Mouse (Mus musculus) left cerebral cortex, adult 11 months (tissue): ENCODE measurements around the gene Mapk14.
A peak's percentile ranks its signal among the peaks of the same experiment; 100 is the strongest.

Source experiments
- DNase-seq: peaks from one replicate; pipeline ENCODE4 v3.0.0; 2022; ENCODE audit warnings: low spot score

Mapk14 gene

GRCm38 (mm10) chr17:28690776-28691686, at the start of gene Mapk14:
Gene Mapk14, plus strand, starts transcription at chr17:28691329.
- peak; percentile 99 for DNase-seq

DNA sequence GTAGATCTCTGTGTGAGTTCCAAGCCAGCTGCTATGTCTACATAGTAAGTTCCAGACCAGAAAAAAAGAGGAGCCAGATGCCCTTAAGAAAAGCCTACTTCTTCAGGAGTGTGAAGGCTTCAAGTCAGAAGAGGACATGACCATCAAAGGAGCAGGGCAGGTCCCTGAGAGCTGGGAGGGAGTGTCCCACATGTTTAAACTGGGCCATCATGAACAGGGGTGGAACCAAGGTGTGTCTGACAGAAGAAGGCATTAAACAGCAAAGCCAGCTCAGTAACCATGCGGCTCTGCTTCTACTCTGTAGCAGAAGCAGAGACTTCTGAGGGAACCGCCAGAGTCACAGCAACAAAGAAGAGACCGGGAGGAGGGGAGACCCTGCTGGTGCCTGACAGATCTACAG, 47.4 kb upstream of the Mapk14 start:
- DNase-seq, result no peak

GRCm38 (mm10) chr17:28644112-28644511, 47.0 kb upstream of the Mapk14 start:
- no peak for DNase-seq

GRCm38 (mm10) chr17:28646221-28646620, 44.9 kb upstream of the Mapk14 start:
- DNase-seq, result no peak

GRCm38 (mm10) chr17:28648607-28649370, 42.3 kb upstream of the Mapk14 start:
- DNase-seq, result no peak

DNA sequence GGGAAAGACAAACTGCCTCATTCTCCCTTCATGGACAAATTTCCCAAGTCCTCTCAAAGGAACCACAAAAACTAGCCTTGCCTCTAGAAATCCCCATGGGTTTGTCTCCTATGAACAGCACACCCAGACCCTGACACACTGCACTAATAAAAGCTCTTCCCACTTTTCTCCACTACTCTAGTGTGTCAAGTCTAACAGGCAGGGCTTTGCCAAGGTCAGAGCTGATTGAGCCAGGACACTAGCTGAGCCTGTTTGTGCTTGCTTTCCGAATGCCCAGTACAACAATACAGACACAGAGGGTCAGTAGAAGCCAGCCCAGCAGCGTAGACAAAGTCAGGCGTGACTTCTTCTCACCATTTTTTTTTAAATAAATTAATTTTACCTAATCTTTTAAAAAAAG, 40.9 kb upstream of the Mapk14 start:
- no peak for DNase-seq

DNA sequence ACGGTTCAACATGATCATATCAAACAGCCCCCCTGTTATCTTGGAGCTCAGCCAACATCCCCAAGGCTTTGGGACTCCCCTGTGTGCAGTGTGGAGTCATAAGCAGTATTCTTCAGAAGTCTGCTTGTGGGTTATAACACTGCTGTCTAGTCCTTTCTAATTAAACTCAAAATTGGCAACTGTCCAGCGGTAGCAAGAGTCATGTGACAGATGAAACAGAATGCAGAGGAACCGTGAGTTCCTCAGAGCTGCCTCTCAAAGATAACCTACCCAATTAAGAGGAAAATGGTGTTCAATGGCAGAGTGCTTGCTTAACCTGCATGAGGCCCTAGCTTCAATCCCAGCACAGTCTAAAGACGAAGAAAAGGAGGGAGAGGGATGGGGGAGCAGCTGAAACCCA, 33.2 kb upstream of the Mapk14 start:
- DNase-seq, result no peak

DNA sequence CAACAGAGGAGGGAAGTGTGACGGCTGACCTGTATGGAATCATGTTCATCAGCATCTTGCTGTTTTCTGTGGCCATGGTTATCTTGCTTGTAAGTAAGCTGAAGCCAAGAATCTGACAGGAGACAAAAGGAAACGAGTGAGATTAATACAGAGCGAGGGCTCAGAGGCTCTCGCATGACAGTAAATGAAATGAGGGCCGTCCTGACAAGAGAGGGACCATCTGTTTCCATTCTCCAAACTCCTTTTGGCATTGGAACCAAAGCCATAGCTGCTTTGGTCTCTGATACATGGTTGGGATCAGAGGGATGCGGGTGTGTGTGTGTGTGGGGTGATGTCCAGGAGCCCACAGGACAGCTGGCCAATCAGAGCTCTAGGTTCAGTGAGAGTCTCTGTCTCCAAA, 31.6 kb upstream of the Mapk14 start:
- no peak for DNase-seq

DNA sequence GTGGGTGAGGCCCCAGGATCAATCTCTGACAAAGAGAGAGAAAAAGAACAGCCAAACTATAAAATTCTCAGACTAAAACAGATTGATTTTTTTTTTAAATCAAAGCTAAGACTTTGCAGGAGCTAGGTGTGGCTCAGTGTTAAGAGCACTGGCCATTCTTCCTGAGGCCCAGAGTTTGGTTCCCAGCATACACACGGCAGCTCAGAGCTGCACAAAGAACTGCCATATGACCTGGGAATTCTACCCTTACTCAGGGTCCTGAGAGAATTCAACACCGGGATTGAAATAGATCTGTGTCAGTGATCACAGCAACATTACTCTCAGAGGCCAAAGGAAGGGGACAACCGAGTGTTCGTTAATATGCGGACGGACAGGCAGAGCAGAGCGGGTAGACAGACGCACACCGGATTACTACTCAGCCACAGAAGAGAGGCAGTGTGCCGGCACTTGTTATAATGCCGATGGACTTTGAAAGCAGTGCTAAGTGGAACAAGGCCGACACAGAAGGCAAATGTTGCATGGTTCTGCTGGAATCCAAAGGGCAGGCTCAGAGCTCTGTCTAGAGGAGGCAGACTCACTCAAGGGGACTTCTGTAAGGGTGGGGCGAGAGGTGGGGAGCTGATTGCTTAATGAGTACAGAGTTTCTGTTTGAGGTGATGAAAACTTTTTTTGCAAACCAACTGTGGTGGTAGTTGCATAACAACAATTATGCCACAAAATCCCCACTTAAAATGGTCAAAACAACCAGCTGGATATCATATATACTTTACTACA, 8.6 kb upstream of the Mapk14 start:
- DNase-seq, result no peak

GRCm38 (mm10) chr17:28683601-28684000, 7.5 kb upstream of the Mapk14 start:
- no peak for DNase-seq

GRCm38 (mm10) chr17:28684631-28685030, 6.5 kb upstream of the Mapk14 start:
- DNase-seq, result no peak

- DNase-seq, result no peak
Observed at GRCm38 (mm10) chr17:28687354-28687753, 3.8 kb upstream of the Mapk14 start.

DNA sequence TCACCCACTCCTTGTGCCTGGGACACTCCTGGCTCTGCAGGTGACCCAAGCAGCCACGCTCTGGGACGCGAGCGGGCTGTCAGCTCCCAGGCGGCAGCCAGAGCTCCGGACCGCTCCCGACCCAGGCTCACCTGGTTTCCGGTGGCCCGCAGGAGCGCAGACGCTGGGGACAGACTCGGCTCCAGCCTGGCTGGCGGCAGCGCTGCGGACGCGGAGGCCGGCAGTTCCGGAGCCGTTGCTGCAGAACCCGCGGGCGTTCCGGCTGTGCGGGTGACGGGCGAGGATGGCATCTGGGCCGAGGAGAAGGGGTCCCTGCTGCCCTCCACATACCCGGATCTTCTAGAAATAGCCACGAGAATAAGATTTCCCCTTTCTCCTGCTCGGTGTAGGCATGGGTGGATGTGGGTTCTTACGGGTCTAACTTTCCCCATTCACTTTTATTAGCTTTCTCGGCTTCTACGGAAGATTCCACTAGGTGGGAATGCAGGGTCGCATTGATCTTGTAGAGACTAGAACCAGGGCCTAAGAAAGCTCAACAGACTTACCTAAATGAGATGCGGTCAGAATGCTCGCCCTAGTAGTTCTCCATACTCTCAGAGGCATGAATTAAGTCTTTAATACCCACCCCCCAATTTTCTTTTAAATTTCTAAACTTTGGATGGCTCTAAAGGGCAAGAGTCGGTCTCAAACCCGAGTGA, 1.4 kb upstream of the Mapk14 start, which contains the start of gene Slc26a8:
Gene Slc26a8, minus strand, starts transcription at position 648 of the 698 bp plus-strand sequence.
- DNase-seq, result no peak

- DNase-seq, result no peak
Observed at GRCm38 (mm10) chr17:28691687-28692340, 685 bp downstream of the Mapk14 start.

DNA sequence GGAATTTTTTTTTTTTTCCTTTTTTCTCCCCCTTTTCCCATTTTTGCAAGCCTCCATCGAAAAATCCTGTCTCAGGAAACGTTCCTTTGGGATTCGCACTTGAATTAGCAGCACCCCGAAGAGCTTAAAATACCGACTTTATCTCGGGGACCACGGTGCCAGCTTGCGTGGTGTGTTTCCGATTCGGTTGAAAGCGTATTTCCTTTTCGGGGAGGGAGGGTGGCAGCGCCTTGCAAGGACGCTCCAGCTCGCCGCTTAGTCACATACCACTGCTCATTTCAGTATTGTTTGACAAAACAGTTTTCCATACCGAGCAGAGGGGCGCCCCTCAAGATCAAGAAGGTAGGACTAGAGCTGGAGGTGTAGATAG, 1.2 kb downstream of the Mapk14 start:
- peak; percentile 27 for DNase-seq

DNA sequence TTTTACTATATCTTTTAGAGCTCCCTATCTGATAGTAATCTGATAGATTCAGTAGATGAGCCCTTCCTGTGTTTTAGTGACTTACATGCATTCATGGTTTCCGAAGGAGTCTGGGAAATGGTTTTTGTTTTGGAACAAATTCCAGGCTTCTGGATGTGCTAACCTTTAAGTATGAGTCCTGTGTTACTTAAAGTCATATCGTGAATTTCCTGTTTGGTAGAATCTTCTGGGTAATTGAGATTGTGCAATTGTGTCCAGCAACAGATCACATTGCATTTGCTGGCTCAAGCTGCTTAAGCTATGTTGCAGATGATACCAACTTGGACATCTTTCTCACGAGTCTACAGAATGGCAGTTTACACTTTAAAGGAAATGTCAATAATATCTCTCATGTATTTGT, 2.0 kb downstream of the Mapk14 start:
- no peak for DNase-seq

DNA sequence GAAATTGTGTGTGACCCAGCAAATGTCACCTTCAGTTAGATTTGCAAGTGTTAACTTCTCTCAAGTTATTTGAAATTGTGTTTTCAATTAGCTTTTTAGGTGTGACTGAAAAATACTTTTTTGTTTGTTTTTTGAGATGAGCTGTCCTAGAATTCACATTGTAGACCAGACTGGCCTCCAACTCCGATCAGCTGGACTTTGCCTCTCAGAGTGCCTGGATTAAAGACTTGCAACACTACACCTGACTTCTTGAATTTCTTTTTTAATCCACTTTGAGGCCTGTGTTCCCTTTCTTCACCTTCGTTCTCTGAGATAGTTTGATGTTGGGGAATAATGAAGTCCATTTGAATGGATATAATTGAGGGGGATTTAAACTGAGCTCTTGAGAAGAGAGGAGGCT, 2.9 kb downstream of the Mapk14 start:
- no peak for DNase-seq

GRCm38 (mm10) chr17:28694832-28695231, 3.7 kb downstream of the Mapk14 start:
- DNase-seq, result no peak

DNA sequence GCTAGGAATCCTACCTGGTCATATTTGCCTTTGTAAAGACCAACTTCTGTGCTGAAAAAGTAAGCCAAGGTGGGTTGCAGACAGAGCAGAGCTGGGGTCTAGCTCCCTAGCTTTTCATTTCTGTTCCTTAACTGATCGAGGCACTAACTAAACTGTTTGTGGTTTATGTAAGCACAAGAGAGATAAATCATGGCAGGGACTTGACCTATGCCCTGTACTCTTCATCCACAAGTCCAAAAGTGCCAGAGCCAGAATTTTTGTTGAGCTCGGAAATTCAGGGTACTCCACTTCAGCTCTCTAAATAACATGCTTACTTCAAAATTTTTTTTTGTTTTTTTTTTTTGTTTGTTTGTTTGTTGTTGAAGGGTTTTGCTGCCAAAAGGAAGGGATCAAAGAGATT, 5.5 kb downstream of the Mapk14 start:
- DNase-seq, result no peak

DNA sequence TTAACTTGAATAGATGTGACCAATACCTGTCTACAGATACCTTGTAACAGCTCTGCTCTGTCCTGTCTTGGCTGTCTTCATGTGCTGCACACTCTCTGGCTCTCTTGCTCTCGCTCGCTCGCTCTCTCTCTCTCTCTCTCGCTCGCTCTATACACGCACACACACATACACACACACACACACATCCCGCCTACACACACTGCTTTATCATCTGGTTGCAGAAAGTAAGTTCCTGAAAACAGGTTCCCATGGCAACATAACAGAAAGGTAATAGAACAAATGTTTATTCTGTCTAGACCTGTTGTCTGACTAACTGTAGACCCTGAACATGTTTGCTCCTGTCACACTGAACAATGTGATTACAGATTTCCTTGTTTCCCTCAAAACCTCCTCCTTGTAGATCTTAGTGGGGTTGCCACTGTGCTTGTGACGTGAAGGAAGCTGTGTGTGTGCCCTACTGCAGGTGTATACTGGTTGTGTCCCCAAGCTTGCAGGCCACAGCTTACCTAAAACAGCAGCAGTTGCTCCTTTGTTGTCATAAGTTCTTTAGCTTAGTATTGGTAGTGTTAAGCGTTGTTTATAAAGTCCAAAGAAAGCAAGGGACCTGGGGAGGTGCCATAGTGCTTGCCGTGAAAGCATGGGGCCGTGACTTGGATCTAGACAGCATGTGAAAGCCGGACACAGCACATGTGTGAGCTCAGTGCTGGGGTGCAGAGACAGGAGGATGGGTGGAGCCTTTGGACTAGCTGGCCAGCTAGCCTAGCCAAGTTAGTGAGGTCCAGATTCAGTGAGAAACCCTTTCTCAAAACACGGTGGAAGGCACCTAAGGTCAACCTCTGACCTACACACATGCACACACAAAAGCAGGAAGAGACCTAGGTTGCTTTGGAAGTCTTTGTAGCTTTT, 6.4 kb downstream of the Mapk14 start:
- peak; percentile 42 for DNase-seq
